Mouse (Mus musculus) embryonic facial prominence, embryonic 11.5 days (tissue): Measurements from ENCODE around the gene Ubqln4. TPM values are rescaled to one million over a fixed set of nuclear protein-coding genes. Genes with fewer than 3 reads are reported as not detected.

Experiments
- ATAC-seq: fragments of 200-750 bp; cut with Nextera tagmentation; replicated peaks from 2 replicates; pipeline ENCODE4 v1.8.0; 2017; ENCODE audit warnings: low read depth; ENCODE audit not compliant: insufficient number of reproducible peaks, low FRiP score, low TSS enrichment
- DNase-seq: peaks from one replicate; pipeline ENCODE4 v3.0.0-alpha.2; 2015; ENCODE audit warnings: low spot score
- H3K27ac ChIP-seq: fragments of 300-500 bp; sonication (generic); replicated peaks from 2 replicates; pipeline ENCODE4 v1.5.1; 2014; ENCODE audit warnings: mild to moderate bottlenecking, low read depth, low read length, control low read depth
- H3K27me3 ChIP-seq: fragments of 300-500 bp; sonication (generic); 2 replicates; pipeline ENCODE4 v1.6.1; 2014; ENCODE audit warnings: mild to moderate bottlenecking, low read length, moderate library complexity, mixed read lengths; ENCODE audit not compliant: control insufficient read depth, insufficient read depth
- H3K36me3 ChIP-seq: fragments of 300-500 bp; sonication (generic); replicated peaks from 2 replicates; pipeline ENCODE4 v1.6.1; 2014; ENCODE audit warnings: low read depth, mild to moderate bottlenecking, low read length, moderate library complexity, mixed read lengths; ENCODE audit not compliant: control insufficient read depth, insufficient read depth
- H3K4me1 ChIP-seq: fragments of 300-500 bp; sonication (generic); 2 replicates; pipeline ENCODE4 v1.6.1; 2014; ENCODE audit warnings: low read length, mixed read lengths; ENCODE audit not compliant: control insufficient read depth, insufficient read depth
- H3K4me2 ChIP-seq: fragments of 300-500 bp; sonication (generic); 2 replicates; pipeline ENCODE4 v1.6.1; 2014; ENCODE audit warnings: low read depth, mild to moderate bottlenecking, control low read depth, low read length, moderate library complexity
- H3K4me3 ChIP-seq: fragments of 300-500 bp; sonication (generic); 2 replicates; pipeline ENCODE4 v1.5.1; 2014; ENCODE audit warnings: low read depth, low read length, control low read depth
- H3K9ac ChIP-seq: fragments of 300-500 bp; sonication (generic); replicated peaks from 2 replicates; pipeline ENCODE4 v1.6.1; 2014; ENCODE audit warnings: mild to moderate bottlenecking, control low read depth, low read length
- H3K9me3 ChIP-seq: fragments of 300-500 bp; sonication (generic); replicated peaks from 2 replicates; pipeline ENCODE4 v1.6.1; 2016; ENCODE audit warnings: mild to moderate bottlenecking, low read length, inconsistent platforms, mixed read lengths; ENCODE audit not compliant: control insufficient read depth
- WGBS: fragments of 180-500 bp; shearing (Covaris S2); extraction: QIAGEN DNeasy Blood & Tissue Kit; methylation state at CpG from one replicate; pipeline ENCODE4 v1.1.7; 2014; 5-methylcytosine and 5-hydroxymethylcytosine counted together
- polyA plus RNA-seq: library from polyadenylated mRNA; unstranded; fragments of >200 nt; fragmentation: Nextera tagmentation; extraction: Ambion mirVana; gene quantifications from 2 replicates; pipeline ENCODE4 v1.2.1, GENCODE M21; 2014

The Ubqln4 gene
- polyA plus RNA-seq, 1 experiment from 2014 or later: 62.1 TPM

- ATAC-seq (no peak), DNase-seq (no peak)
- H3K4me3 ChIP-seq: no peak overlapping the region
- no peak overlapping the region for H3K4me2 ChIP-seq
- H3K9ac ChIP-seq: no peak overlapping the region
- WGBS: 94% methylated on average over 8 of the region's 8 CpGs
- peaks cover 13% of the 10 kb centered on the region for H3K36me3 ChIP-seq
- H3K27me3 ChIP-seq: no peaks in the 10 kb centered on the region
- no peaks in the 10 kb centered on the region for H3K9me3 ChIP-seq
- no peaks in the 10 kb centered on the region for H3K4me1 ChIP-seq
- H3K27ac ChIP-seq: no peak overlapping the region
Measured at GRCm38 (mm10) chr3:88556616-88557015, 3.1 kb downstream of the Ubqln4 start.

- no peak overlapping the region for H3K4me3 ChIP-seq
- no peak overlapping the region for H3K27ac ChIP-seq
- DNase-seq: no peak
- 93% methylated on average over 9 of the region's 9 CpGs for WGBS
- no peak overlapping the region for H3K4me2 ChIP-seq
- no peak overlapping the region for H3K9ac ChIP-seq
- H3K9me3 ChIP-seq: no peaks in the 10 kb centered on the region
- peaks cover 19% of the 10 kb centered on the region for H3K36me3 ChIP-seq
- H3K27me3 ChIP-seq: no peaks in the 10 kb centered on the region
- H3K4me1 ChIP-seq: no peaks in the 10 kb centered on the region
- no peak for ATAC-seq
Measured at GRCm38 (mm10) chr3:88559596-88559995, 6.0 kb downstream of the Ubqln4 start.

GRCm38 (mm10) chr3:88561989-88562388 lies 8.4 kb downstream of the Ubqln4 start:
- WGBS: 74% methylated on average over 4 of the region's 4 CpGs
- Histone ChIP-seq H3K4me1 (no peaks in the 10 kb centered on the region), H3K27ac (no peak overlapping the region), H3K4me2 (no peak overlapping the region), H3K4me3 (no peak overlapping the region), H3K9ac (no peak overlapping the region), H3K27me3 (no peaks in the 10 kb centered on the region), H3K9me3 (no peaks in the 10 kb centered on the region), H3K36me3 (peaks cover 32% of the 10 kb centered on the region)
- DNase-seq: no peak
- no peak; the same call in 1 of the 2 replicates for ATAC-seq

- H3K36me3 ChIP-seq: peaks cover 35% of the 10 kb centered on the region
- no peaks in the 10 kb centered on the region for H3K27me3 ChIP-seq
- H3K9ac ChIP-seq: no peak overlapping the region
- WGBS: 76% methylated on average over 4 of the region's 4 CpGs
- no peak overlapping the region for H3K4me2 ChIP-seq
- ATAC-seq (no peak), DNase-seq (no peak)
- no peaks in the 10 kb centered on the region for H3K9me3 ChIP-seq
- no peak overlapping the region for H3K27ac ChIP-seq
- no peak overlapping the region for H3K4me3 ChIP-seq
- H3K4me1 ChIP-seq: no peaks in the 10 kb centered on the region
Measured at GRCm38 (mm10) chr3:88563442-88563841, 9.9 kb downstream of the Ubqln4 start.

GRCm38 (mm10) chr3:88563966-88564365 lies 10.4 kb downstream of the Ubqln4 start:
- H3K4me2 ChIP-seq: no peak overlapping the region
- H3K9me3 ChIP-seq: no peaks in the 10 kb centered on the region
- WGBS: 88% methylated on average over 7 of the region's 7 CpGs
- no peak overlapping the region for H3K4me3 ChIP-seq
- H3K27me3 ChIP-seq: no peaks in the 10 kb centered on the region
- H3K36me3 ChIP-seq: peaks cover 37% of the 10 kb centered on the region
- ATAC-seq (no peak), DNase-seq (no peak)
- H3K27ac ChIP-seq: no peak overlapping the region
- no peak overlapping the region for H3K9ac ChIP-seq
- H3K4me1 ChIP-seq: no peaks in the 10 kb centered on the region

- H3K27me3 ChIP-seq: no peaks in the 10 kb centered on the region
- DNase-seq (no peak), ATAC-seq (no peak)
- H3K9me3 ChIP-seq: no peaks in the 10 kb centered on the region
- 96% methylated on average over 3 of the region's 3 CpGs for WGBS
- no peak overlapping the region for H3K9ac ChIP-seq
- no peaks in the 10 kb centered on the region for H3K4me1 ChIP-seq
- H3K27ac ChIP-seq: no peak overlapping the region
- H3K36me3 ChIP-seq: peaks cover 34% of the 10 kb centered on the region
- no peak overlapping the region for H3K4me3 ChIP-seq
- H3K4me2 ChIP-seq: no peak overlapping the region
Measured at GRCm38 (mm10) chr3:88566116-88566515, 12.6 kb downstream of the Ubqln4 start.

GRCm38 (mm10) chr3:88566536-88567061 lies 13.0 kb downstream of the Ubqln4 start:
- Histone ChIP-seq H3K4me3 (no peak overlapping the region), H3K36me3 (peaks cover 34% of the 10 kb centered on the region), H3K4me1 (no peaks in the 10 kb centered on the region), H3K27me3 (no peaks in the 10 kb centered on the region), H3K9ac (no peak overlapping the region), H3K4me2 (no peak overlapping the region), H3K27ac (no peak overlapping the region), H3K9me3 (no peaks in the 10 kb centered on the region)
- WGBS: 88% methylated on average over 4 of the region's 4 CpGs
- no peak for ATAC-seq
- no peak for DNase-seq

GRCm38 (mm10) chr3:88567892-88568291 lies 14.3 kb downstream of the Ubqln4 start:
- ATAC-seq (no peak), DNase-seq (no peak)
- Histone ChIP-seq H3K4me1 (no peaks in the 10 kb centered on the region), H3K36me3 (peaks cover 34% of the 10 kb centered on the region), H3K27ac (no peak overlapping the region), H3K4me2 (no peak overlapping the region), H3K9ac (no peak overlapping the region), H3K4me3 (no peak overlapping the region), H3K9me3 (no peaks in the 10 kb centered on the region), H3K27me3 (no peaks in the 10 kb centered on the region)
- WGBS: 94% methylated on average over 6 of the region's 6 CpGs
